Mouse (Mus musculus) hindbrain, embryonic 10.5 days (tissue): ENCODE data around the gene Klhdc8a. TPM values are rescaled to one million over a fixed set of nuclear protein-coding genes. Genes with fewer than 3 reads are reported as not detected.

ENCODE experiments used
- DNase-seq: peaks from one replicate; pipeline ENCODE4 v3.0.0-alpha.2; 2017; ENCODE audit warnings: low spot score
- H3K27ac ChIP-seq: fragments of 300-500 bp; sonication (generic); 2 replicates; pipeline ENCODE4 v1.5.1; 2016; ENCODE audit warnings: mild to moderate bottlenecking, moderate library complexity
- H3K27me3 ChIP-seq: fragments of 300-500 bp; sonication (generic); 2 replicates; pipeline ENCODE4 v1.6.1; 2016; ENCODE audit warnings: mild to moderate bottlenecking; ENCODE audit not compliant: poor library complexity, insufficient read depth, severe bottlenecking
- H3K36me3 ChIP-seq: fragments of 300-500 bp; sonication (generic); 2 replicates; pipeline ENCODE4 v1.6.1; 2016; ENCODE audit warnings: mild to moderate bottlenecking, moderate library complexity
- H3K4me1 ChIP-seq: fragments of 300-500 bp; sonication (generic); replicated peaks from 2 replicates; pipeline ENCODE4 v1.6.1; 2016; ENCODE audit warnings: mild to moderate bottlenecking
- H3K4me3 ChIP-seq: fragments of 300-500 bp; sonication (generic); 2 replicates; pipeline ENCODE4 v1.5.1; 2016; ENCODE audit warnings: mild to moderate bottlenecking, moderate library complexity
- H3K9me3 ChIP-seq: fragments of 300-500 bp; sonication (generic); 2 replicates; pipeline ENCODE4 v1.6.1; 2016; ENCODE audit warnings: mild to moderate bottlenecking, moderate library complexity
- WGBS: fragments of 180-500 bp; shearing (Covaris S2); methylation state at CpG from one replicate; pipeline ENCODE4 v1.1.7; 2016; 5-methylcytosine and 5-hydroxymethylcytosine counted together
- polyA plus RNA-seq: library from polyadenylated mRNA; unstranded; fragments of >200 nt; fragmentation: Nextera tagmentation; extraction: Ambion mirVana; gene quantifications from 2 replicates; pipeline ENCODE4 v1.2.1, GENCODE M21; 2016

Klhdc8a gene
- 1.0 and 3.5 TPM in 2 replicates for polyA plus RNA-seq

DNA sequence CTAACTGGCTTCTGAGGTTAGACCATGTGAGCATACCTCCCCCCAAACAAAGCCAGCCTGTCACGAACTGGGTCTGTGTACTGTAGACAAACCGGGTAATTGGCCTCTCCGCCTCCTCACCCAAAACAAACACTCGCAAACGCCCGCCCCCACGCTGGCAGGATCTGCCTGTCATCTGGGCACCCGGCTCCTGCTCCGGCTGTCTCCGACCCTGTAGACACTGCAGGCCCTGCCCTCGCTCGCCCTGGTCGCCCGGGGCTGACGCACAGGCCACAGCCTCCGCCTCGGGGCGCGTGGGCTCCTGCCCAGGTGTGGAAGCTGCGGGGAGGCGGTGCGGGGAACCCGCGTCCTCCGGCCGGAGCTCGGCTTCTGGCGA lies at the start of gene Klhdc8a:
Klhdc8a (plus strand) TSS at position 202 of the 376 bp plus-strand sequence.
- Histone ChIP-seq H3K9me3 (no peaks in the 10 kb centered on the region), H3K4me3 (peak within 1 kb of the TSS; percentile 78), H3K36me3 (no peaks in the 10 kb centered on the region), H3K4me1 (peaks cover 64% of the 10 kb centered on the region), H3K27ac (peak within 1 kb of the TSS; percentile 91), H3K27me3 (peaks cover 86% of the 10 kb centered on the region)
- peak; percentile 70 for DNase-seq
- under 1% methylated on average over 28 of the region's 28 CpGs for WGBS

DNA sequence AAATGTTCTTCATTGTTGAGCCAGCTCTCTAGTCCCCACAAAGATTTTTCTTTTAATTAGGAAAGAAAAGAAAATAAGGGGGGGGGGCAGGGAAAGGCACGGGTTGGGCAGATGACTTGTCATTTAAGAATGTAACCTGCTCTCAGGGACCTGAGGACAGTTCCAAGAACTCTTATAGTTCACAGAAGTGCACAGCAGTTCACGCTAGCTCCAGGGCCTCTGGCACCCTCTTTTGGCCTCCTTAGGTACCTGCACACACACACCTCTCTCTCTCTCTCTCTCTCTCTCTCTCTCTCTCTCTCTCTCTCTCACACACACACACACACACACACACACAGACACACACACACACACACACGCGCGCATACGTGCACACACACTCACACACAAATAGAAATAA lies 44.0 kb upstream of the Klhdc8a start:
- Histone ChIP-seq H3K27me3 (no peaks in the 10 kb centered on the region), H3K36me3 (no peaks in the 10 kb centered on the region), H3K27ac (no peak overlapping the region), H3K9me3 (no peaks in the 10 kb centered on the region), H3K4me1 (peaks cover 4% of the 10 kb centered on the region; the same call in 1 of the 2 replicates), H3K4me3 (no peak overlapping the region)
- 83% methylated on average over 6 of the region's 6 CpGs for WGBS
- no peak for DNase-seq

DNA sequence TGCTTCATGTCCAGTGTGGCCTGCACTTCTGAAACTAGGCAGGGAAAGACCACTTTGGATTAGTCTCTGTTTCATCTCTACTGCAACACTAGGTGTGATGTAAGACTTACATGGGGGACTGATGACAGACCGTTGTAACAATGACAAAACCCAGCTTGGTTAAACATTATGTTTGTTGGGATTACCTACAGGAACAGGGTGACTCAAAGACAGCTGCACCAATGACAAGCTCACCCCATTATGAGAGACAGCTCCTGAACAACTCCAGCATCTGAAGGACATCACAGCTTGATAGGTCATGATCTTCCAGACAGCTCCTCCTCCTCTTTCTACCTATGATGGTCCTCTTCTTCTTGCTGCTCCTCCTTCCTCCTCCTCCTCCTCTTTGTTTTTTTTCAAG lies 38.1 kb upstream of the Klhdc8a start:
- Histone ChIP-seq H3K36me3 (no peaks in the 10 kb centered on the region), H3K4me1 (peaks cover 19% of the 10 kb centered on the region), H3K27me3 (no peaks in the 10 kb centered on the region), H3K27ac (no peak overlapping the region), H3K4me3 (no peak overlapping the region), H3K9me3 (no peaks in the 10 kb centered on the region)
- 90% methylated on average over 1 of the region's 1 CpGs for WGBS
- no peak for DNase-seq

DNA sequence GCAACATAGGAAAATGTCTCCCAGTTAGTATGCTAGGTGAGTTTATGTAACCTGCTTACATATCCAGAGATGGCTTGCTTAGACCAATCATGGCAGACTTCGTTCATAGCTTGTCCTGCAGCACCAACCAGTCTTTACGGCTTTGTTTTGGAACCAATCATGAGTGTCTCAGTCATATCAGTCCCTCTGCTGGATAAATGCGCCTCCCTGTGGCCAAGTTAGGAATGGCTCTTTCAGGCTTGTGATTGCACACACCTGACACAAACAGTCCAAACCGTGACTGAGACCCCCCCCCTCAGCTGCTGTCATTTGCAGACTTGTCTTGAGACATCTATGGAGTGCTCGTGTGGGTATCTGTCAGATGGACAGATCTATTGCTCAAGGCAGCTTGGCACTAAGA lies 37.4 kb upstream of the Klhdc8a start:
- Histone ChIP-seq H3K9me3 (no peaks in the 10 kb centered on the region), H3K27ac (no peak overlapping the region), H3K36me3 (no peaks in the 10 kb centered on the region), H3K4me1 (peaks cover 19% of the 10 kb centered on the region), H3K4me3 (no peak overlapping the region), H3K27me3 (no peaks in the 10 kb centered on the region)
- WGBS = 72% methylated on average over 5 of the region's 5 CpGs
- no peak for DNase-seq

DNA sequence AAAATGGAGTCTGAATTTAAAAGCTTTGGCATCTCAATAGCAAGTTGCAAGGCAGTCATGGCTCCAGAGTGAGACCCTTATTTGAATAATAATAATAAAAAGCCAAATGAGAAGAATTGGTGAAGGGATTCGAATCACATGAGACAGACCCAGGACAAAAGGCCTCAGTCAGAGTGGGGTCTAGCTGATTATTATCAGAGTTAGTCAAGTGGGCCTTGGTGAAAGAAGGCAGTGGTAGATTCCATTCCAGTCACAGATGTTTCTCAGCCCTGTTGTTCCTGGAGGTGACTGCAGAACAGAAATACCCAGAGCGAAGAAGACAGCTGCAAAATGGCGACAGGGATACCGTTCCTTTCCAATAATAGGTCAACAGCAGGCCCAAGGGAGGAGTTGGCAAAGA lies 34.8 kb upstream of the Klhdc8a start:
- WGBS = 79% methylated on average over 4 of the region's 4 CpGs
- Histone ChIP-seq H3K36me3 (no peaks in the 10 kb centered on the region), H3K9me3 (no peaks in the 10 kb centered on the region), H3K4me1 (peaks cover 37% of the 10 kb centered on the region), H3K4me3 (no peak overlapping the region), H3K27ac (peak overlapping the region; percentile 71; the same call in 1 of the 2 replicates), H3K27me3 (no peaks in the 10 kb centered on the region)
- DNase-seq = no peak

DNA sequence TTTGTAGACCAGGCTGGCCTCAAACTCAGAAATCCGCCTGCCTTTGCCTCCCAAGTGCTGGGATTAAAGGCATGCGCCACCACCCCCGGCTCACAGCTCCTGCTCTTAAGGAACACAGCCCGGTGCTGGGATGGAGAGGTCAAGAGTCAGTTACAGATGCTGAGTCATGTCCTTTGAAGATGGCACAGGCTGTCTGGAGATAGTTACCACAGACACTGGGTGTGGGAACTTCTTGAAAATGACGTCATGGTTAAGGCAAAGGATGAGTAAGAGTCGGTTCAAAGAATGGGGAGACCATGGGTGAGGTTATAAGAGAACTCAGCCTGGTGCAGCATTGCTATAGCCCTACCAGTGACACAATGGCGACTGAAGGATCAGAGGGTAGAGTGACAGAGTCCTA lies 33.8 kb upstream of the Klhdc8a start:
- Histone ChIP-seq H3K4me3 (no peak overlapping the region), H3K4me1 (peaks cover 44% of the 10 kb centered on the region), H3K27me3 (no peaks in the 10 kb centered on the region), H3K27ac (no peak overlapping the region), H3K9me3 (no peaks in the 10 kb centered on the region), H3K36me3 (no peaks in the 10 kb centered on the region)
- WGBS = 66% methylated on average over 7 of the region's 7 CpGs
- DNase-seq = no peak

DNA sequence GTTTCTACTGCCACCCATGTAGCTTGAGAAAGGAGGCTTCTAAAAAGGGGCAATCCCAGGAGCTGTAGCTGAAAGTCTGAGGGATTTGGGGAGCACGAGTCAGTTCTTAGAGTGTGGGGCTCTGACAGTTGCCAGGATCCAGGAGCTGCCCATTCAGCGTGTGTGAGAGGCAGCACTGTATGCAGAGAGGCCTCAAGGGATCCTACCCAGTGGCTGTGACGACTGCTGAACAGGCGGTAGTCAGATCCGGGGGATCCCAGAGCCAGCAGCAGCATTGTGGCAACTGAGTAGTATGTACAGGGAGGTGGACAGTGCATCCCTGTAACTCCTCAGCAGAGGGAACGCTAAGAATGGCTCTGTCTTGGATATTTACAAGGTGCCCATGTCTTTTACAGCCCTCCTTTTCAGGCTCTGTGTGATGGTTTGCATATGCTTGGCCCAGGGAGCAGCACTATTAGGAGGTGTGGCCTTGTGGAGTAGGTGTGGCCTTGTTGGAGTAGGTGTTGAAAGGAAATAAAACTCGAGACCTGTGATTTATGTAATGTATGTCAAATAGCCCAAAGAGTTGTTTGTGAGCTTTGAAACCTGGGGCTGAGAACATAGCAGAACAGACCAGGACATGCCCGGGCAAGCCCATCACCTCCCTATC lies 33.1 kb upstream of the Klhdc8a start:
- H3K36me3 ChIP-seq = no peaks in the 10 kb centered on the region
- H3K4me1 ChIP-seq = peaks cover 46% of the 10 kb centered on the region
- no peaks in the 10 kb centered on the region for H3K27me3 ChIP-seq
- WGBS = 80% methylated on average over 8 of the region's 8 CpGs
- peak overlapping the region; percentile 31 for H3K27ac ChIP-seq
- no peaks in the 10 kb centered on the region for H3K9me3 ChIP-seq
- no peak for DNase-seq
- H3K4me3 ChIP-seq = no peak overlapping the region

DNA sequence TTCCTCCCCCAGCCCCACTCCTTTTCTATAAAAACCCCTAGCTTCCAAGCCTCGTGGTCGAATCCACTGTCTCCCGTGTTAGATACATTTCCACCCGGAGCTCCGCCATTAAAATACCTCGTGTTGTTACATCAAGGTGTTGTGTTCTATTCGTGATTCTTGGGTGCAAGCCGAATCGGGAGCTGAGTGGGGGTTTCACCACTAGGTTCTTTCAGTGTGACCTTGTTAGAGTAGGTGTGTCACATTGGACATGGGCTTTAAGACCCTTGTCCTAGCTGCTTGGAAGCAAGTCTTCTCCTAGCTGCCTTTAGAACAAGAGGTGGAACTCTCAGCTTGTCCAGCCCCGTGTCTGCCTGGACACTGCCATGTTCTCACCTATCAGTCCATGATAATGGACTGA lies 32.5 kb upstream of the Klhdc8a start:
- WGBS = 91% methylated on average over 10 of the region's 10 CpGs
- Histone ChIP-seq H3K4me3 (no peak overlapping the region), H3K9me3 (no peaks in the 10 kb centered on the region), H3K27me3 (no peaks in the 10 kb centered on the region), H3K36me3 (no peaks in the 10 kb centered on the region), H3K4me1 (peaks cover 46% of the 10 kb centered on the region), H3K27ac (no peak overlapping the region)
- DNase-seq = no peak

DNA sequence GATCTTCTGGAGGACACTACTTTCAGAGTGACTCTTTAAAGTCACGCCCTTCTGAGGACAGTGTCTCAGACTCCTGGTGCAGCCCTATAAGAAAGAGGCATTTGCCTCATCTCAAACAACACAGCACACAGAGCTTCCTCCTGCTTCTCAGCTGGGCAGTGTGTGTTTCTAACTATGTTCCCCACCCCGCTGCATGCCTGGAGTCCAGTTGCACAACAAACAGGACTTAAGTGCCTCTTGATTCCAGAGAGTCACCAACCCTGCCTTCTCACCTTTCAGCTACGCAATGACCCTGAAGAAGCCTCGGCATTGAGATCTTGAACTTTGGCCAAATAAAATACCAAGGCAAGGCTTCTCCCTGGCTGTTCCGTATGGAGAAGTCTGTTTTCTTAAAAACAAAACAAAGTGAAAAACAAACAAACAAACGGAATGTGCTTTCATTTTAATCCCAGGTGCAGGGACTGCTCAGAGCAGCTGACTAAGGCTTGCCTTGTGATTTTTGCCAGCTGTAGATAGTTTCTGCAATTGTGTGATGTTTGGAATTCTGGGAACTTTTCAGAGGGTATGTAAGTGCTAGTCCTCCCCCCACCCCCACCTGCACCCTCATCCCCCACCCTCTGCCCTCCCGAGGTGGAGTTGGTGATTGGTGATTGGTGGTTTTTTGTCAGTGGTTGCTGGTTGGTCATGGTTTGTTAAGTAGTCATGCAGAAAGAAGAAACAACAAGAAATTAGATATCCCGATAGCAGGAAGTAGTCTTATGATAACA lies 31.5 kb upstream of the Klhdc8a start:
- Histone ChIP-seq H3K4me1 (peaks cover 46% of the 10 kb centered on the region), H3K9me3 (no peaks in the 10 kb centered on the region), H3K4me3 (no peak overlapping the region), H3K27me3 (no peaks in the 10 kb centered on the region), H3K27ac (no peak overlapping the region), H3K36me3 (no peaks in the 10 kb centered on the region)
- no peak for DNase-seq
- WGBS = 58% methylated on average over 8 of the region's 8 CpGs

DNA sequence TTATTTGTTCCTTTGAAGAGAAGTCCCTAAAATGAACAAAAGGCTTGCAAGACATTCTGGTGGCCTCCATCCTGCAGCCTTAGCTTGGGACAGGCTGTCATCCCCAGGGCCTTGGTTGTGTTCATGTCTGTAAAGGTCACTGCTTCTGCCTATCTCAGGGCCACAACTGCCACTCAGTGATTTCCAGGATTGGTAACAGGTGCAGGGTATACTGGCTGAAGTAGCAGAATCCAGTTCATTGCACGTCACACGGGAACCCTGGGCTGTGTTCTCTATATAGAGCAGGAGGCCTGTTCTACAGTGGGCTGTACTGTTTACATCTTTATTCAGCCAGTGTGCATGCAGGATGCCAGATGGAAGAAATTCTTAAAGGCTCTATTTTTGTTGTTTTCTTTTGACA lies 30.5 kb upstream of the Klhdc8a start:
- Histone ChIP-seq H3K27ac (no peak overlapping the region), H3K27me3 (no peaks in the 10 kb centered on the region), H3K9me3 (no peaks in the 10 kb centered on the region), H3K36me3 (no peaks in the 10 kb centered on the region), H3K4me3 (no peak overlapping the region), H3K4me1 (peaks cover 46% of the 10 kb centered on the region)
- WGBS = 73% methylated on average over 2 of the region's 2 CpGs
- DNase-seq = no peak

DNA sequence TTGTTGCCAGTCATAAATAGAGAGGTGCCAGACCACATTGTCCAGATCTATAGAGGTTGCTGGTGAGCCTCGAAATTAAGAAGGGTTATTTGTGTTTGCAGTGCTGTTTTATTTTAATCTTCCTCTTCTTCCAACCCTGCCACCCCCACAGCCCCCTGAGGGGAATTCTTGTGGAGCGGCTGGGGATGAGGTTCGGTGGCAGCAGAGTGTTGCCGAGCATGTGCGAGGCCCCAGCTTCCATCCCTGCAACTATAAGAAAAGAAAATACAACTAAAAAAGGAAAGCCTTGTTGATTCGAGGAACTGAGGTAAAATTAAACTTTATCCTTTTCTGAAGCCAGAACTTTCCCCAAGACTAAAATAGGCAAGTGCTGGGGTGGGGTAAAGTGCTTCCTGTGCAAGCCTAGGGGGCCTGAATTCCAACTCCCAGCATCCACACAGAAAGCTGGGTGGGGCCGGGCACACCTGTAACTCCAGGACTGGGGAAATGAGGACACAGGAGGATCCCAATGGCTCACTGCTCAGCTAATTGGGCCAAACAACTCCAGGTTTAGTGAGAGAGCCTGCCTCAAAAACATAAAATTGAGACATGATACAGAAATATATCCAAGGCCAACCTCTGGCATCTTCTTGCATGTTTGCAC lies 29.9 kb upstream of the Klhdc8a start:
- H3K36me3 ChIP-seq = no peaks in the 10 kb centered on the region
- H3K27me3 ChIP-seq = no peaks in the 10 kb centered on the region
- no peak for DNase-seq
- WGBS = 77% methylated on average over 7 of the region's 7 CpGs
- H3K9me3 ChIP-seq = no peaks in the 10 kb centered on the region
- H3K27ac ChIP-seq = no peak overlapping the region
- no peak overlapping the region for H3K4me3 ChIP-seq
- H3K4me1 ChIP-seq = peaks cover 41% of the 10 kb centered on the region

DNA sequence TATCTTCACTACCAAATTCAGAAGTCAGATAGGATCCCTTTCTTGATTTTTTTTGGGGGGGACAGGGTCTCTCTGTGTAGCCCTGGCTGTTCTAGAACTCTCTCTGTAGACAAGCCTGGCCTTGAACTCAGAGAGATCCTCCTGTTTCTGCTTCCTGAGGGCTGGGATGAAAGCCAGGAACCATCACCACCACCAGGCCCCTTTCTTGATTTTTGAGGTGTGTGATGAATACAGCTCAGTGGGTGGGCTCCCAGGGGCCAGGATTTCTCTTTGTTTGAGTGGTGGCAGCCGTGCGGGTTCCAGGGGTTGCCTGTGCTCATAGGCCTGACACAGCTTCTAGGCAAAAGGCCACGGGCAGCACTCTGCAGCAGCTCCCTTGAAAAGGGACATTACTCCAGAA lies 27.2 kb upstream of the Klhdc8a start:
- no peaks in the 10 kb centered on the region for H3K27me3 ChIP-seq
- WGBS = 68% methylated on average over 3 of the region's 3 CpGs

DNA sequence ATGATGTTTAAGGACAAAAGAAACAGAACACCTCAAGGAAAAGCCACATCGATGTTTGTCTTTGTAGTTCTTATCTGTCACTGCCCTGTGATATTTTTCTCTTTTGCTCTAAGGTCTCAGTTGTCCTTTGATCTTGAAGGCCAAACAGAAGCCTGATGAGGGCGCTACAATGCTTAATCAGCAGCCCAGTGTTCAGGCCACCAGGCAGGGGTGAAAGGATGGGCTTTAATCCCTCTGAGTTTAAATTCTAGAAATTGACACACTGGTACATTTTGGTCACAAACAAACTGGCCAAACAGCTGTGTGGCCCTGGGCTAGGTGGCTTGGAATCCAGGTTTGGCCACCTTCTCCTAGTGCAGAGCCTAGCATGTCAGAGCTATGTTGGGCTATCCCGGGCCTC lies 21.7 kb upstream of the Klhdc8a start:
- H3K27ac ChIP-seq = no peak overlapping the region
- no peaks in the 10 kb centered on the region for H3K36me3 ChIP-seq
- no peaks in the 10 kb centered on the region for H3K9me3 ChIP-seq
- H3K4me1 ChIP-seq = peaks cover 12% of the 10 kb centered on the region
- no peak for DNase-seq
- 77% methylated on average over 3 of the region's 3 CpGs for WGBS
- no peak overlapping the region for H3K4me3 ChIP-seq
- H3K27me3 ChIP-seq = no peaks in the 10 kb centered on the region

More for the DNA sequence above, 27.2 kb upstream of the Klhdc8a start:
- Histone ChIP-seq H3K4me3 (no peak overlapping the region), H3K9me3 (no peaks in the 10 kb centered on the region), H3K36me3 (no peaks in the 10 kb centered on the region), H3K27ac (no peak overlapping the region), H3K4me1 (peaks cover 27% of the 10 kb centered on the region)
- DNase-seq = no peak
